Comparison of ENCODE assay signal across 8 mouse cellular contexts in genomic region chr1:85751494-85751893, GRCm38 (mm10). TPM values are rescaled to one million over a fixed set of nuclear protein-coding genes. Genes with fewer than 3 reads are reported as not detected.
A peak's percentile ranks its signal among the peaks of the same experiment; 100 is the strongest.
DNase-seq lines count a peak whose midpoint lies in the region; ATAC-seq lines count a peak whose summit lies in the region.

No protein-coding gene starts in this region.

- no peak overlapping the region for H3K9ac ChIP-seq in hindbrain, embryonic 12.5 days
- no peak overlapping the region for H3K9ac ChIP-seq in hindbrain, embryonic 13.5 days
- H3K9ac ChIP-seq in heart, embryonic 13.5 days = 0 out of 2 replicates have a peak overlapping the region, but pooled peaks have one; percentile 33
- no peak overlapping the region for H3K9ac ChIP-seq in midbrain, embryonic 14.5 days (replicated peaks; ENCODE audit: low read length)

- H3K36me3 ChIP-seq in hindbrain, embryonic 12.5 days = no peaks in the 10 kb centered on the region
- H3K36me3 ChIP-seq in hindbrain, embryonic 13.5 days = no peaks in the 10 kb centered on the region
- H3K36me3 ChIP-seq in heart, embryonic 13.5 days = no peaks in the 10 kb centered on the region
- H3K36me3 ChIP-seq in midbrain, embryonic 14.5 days (ENCODE audit: control insufficient read depth, insufficient read depth, low read length) = no peaks in the 10 kb centered on the region

- 68% methylated on average over 6 of the region's 6 CpGs for WGBS in hindbrain, embryonic 12.5 days
- 65% methylated on average over 6 of the region's 6 CpGs for WGBS in hindbrain, embryonic 13.5 days
- 32% methylated on average over 6 of the region's 6 CpGs for WGBS in heart, embryonic 13.5 days
- WGBS in midbrain, embryonic 14.5 days = 37% methylated on average over 6 of the region's 6 CpGs

- H3K4me1 ChIP-seq in hindbrain, embryonic 12.5 days = no peaks in the 10 kb centered on the region; the same call in 1 of the 2 replicates
- peaks cover 7% of the 10 kb centered on the region for H3K4me1 ChIP-seq in hindbrain, embryonic 13.5 days (replicated peaks)
- H3K4me1 ChIP-seq in heart, embryonic 13.5 days = peaks cover 19% of the 10 kb centered on the region
- peaks cover 4% of the 10 kb centered on the region; the same call in 1 of the 2 replicates for H3K4me1 ChIP-seq in midbrain, embryonic 14.5 days (ENCODE audit: control insufficient read depth, insufficient read depth, low read length)

- H3K27me3 ChIP-seq in hindbrain, embryonic 12.5 days = no peaks in the 10 kb centered on the region
- H3K27me3 ChIP-seq in hindbrain, embryonic 13.5 days = no peaks in the 10 kb centered on the region
- no peaks in the 10 kb centered on the region for H3K27me3 ChIP-seq in heart, embryonic 13.5 days (replicated peaks)
- H3K27me3 ChIP-seq in midbrain, embryonic 14.5 days (ENCODE audit: control insufficient read depth, insufficient read depth, low read length) = no peaks in the 10 kb centered on the region

- DNase-seq in liver = peak; percentile 17
- peak; percentile 30 for DNase-seq in midbrain, embryonic 14.5 days
- DNase-seq in thymus, postnatal 14 days = peak; percentile 75

- no peak overlapping the region for H3K4me2 ChIP-seq in hindbrain, embryonic 12.5 days (replicated peaks)
- H3K4me2 ChIP-seq in hindbrain, embryonic 13.5 days = no peak overlapping the region
- no peak overlapping the region for H3K4me2 ChIP-seq in heart, embryonic 13.5 days
- H3K4me2 ChIP-seq in midbrain, embryonic 14.5 days (ENCODE audit: low read length) = no peak overlapping the region

- no peak overlapping the region for H3K27ac ChIP-seq in hindbrain, embryonic 12.5 days
- H3K27ac ChIP-seq in hindbrain, embryonic 13.5 days = no peak overlapping the region
- peak overlapping the region; percentile 53; the same call in 1 of the 2 replicates for H3K27ac ChIP-seq in heart, embryonic 13.5 days (replicated peaks)
- H3K27ac ChIP-seq in midbrain, embryonic 14.5 days (replicated peaks; ENCODE audit: low read depth, low read length) = no peak overlapping the region

- ATAC-seq in hindbrain, embryonic 12.5 days (ENCODE audit: low FRiP score) = peak; percentile 42; the same call in 1 of the 2 replicates
- ATAC-seq in hindbrain, embryonic 13.5 days (ENCODE audit: low FRiP score) = no peak
- peak; percentile 89 for ATAC-seq in common myeloid progenitor, adult 5-6 weeks (replicated peaks; ENCODE audit: low read depth, poor library complexity, severe bottlenecking)
- no peak; the same call in 1 of the 2 replicates for ATAC-seq in heart, embryonic 13.5 days (ENCODE audit: extremely low read depth, insufficient number of reproducible peaks, low FRiP score, low TSS enrichment)
- ATAC-seq in midbrain, embryonic 14.5 days (ENCODE audit: low FRiP score, low TSS enrichment) = no peak
- no peak for ATAC-seq in cerebellum, adult (ENCODE audit: insufficient number of reproducible peaks, low FRiP score, low TSS enrichment)

- H3K9me3 ChIP-seq in hindbrain, embryonic 12.5 days (replicated peaks) = no peaks in the 10 kb centered on the region
- no peaks in the 10 kb centered on the region for H3K9me3 ChIP-seq in hindbrain, embryonic 13.5 days
- no peaks in the 10 kb centered on the region for H3K9me3 ChIP-seq in heart, embryonic 13.5 days
- H3K9me3 ChIP-seq in midbrain, embryonic 14.5 days (ENCODE audit: control insufficient read depth, low read length) = no peaks in the 10 kb centered on the region

- H3K4me3 ChIP-seq in hindbrain, embryonic 12.5 days = no peak overlapping the region
- no peak overlapping the region for H3K4me3 ChIP-seq in hindbrain, embryonic 13.5 days
- H3K4me3 ChIP-seq in heart, embryonic 13.5 days = no peak overlapping the region
- H3K4me3 ChIP-seq in midbrain, embryonic 14.5 days (replicated peaks; ENCODE audit: low read depth, low read length) = no peak overlapping the region

RNA-seq across cellular contexts. Expression of gene A630001G21Rik, which starts 26.9 kb away (rescaled TPM):
- 1.2 and 1.5 TPM in 2 replicates for polyA plus RNA-seq in hindbrain, embryonic 12.5 days (2016; fragmentation: Nextera tagmentation; extraction: Ambion mirVana)
- polyA plus RNA-seq in hindbrain, embryonic 13.5 days (2015; fragmentation: Nextera tagmentation; extraction: Ambion mirVana) = 0.65 and 0.66 TPM in 2 replicates
- 46.6 and 54.3 TPM in 2 replicates for total RNA-seq in common myeloid progenitor, adult 5-6 weeks (2017)
- 1.3 and 1.6 TPM in 2 replicates for polyA plus RNA-seq in heart, embryonic 13.5 days (2015; fragmentation: Nextera tagmentation; extraction: Ambion mirVana)
- polyA plus RNA-seq in midbrain, embryonic 14.5 days (2014; fragmentation: Nextera tagmentation; extraction: Ambion mirVana) = 0.59 and 0.80 TPM in 2 replicates

RNA-seq across cellular contexts. Expression of gene Cab39, which starts 41.7 kb away (rescaled TPM):
- 75.3 and 80.6 TPM in 2 replicates for polyA plus RNA-seq in hindbrain, embryonic 12.5 days (2016; fragmentation: Nextera tagmentation; extraction: Ambion mirVana)
- polyA plus RNA-seq in hindbrain, embryonic 13.5 days (2015; fragmentation: Nextera tagmentation; extraction: Ambion mirVana) = 49.6 and 52.8 TPM in 2 replicates
- 102 and 110 TPM in 2 replicates for total RNA-seq in common myeloid progenitor, adult 5-6 weeks (2017)
- 20.6 and 20.8 TPM in 2 replicates for polyA plus RNA-seq in heart, embryonic 13.5 days (2015; fragmentation: Nextera tagmentation; extraction: Ambion mirVana)
- 74.8 and 94.5 TPM in 2 replicates for polyA plus RNA-seq in midbrain, embryonic 14.5 days (2014; fragmentation: Nextera tagmentation; extraction: Ambion mirVana)

Comparison
In these comparisons a context has a peak if more than half of its experiments do, and no peak if none do; other contexts are left out.
1. ATAC-seq: peak in hindbrain, embryonic 12.5 days (single experiment) and common myeloid progenitor, adult 5-6 weeks (single experiment); none in hindbrain, embryonic 13.5 days (single experiment), heart, embryonic 13.5 days (single experiment), midbrain, embryonic 14.5 days (single experiment) and cerebellum, adult (single experiment).
2. DNase-seq: peak in every context shown above with its lines; median percentile 75 in thymus, postnatal 14 days; 30 in midbrain, embryonic 14.5 days; 17 in liver.